Mouse (Mus musculus) left cerebral cortex, postnatal 36 days (tissue): ENCODE results near the gene Mus81. TPM values are rescaled to one million over a fixed set of nuclear protein-coding genes. Genes with fewer than 3 reads are reported as not detected.

Experiments
- DNase-seq, 2 experiments: peaks; one replicate each; pipeline ENCODE4 v3.0.0; 2021 to 2022; ENCODE audit warnings: low spot score in 2 of 2, mixed read lengths in 1 of 2
- intact Hi-C: fragments of 180-260 bp; cut with DNase I; formaldehyde crosslinking; loops from one replicate; pipeline ENCODE4 v1.15.1; 2025
- total RNA-seq, 2 experiments: library from RNA; stranded (reverse); gene quantifications; 2 replicates each; pipeline ENCODE4 v1.2.3; 2021

Gene Mus81
- 10 to 100 TPM; 30.5 to 31.1 TPM for total RNA-seq

- peak; percentile 90 to 91 for DNase-seq
Measured at GRCm38 (mm10) chr19:5487768-5488550, at the start of gene Mus81. Mus81 (minus strand) TSS chr19:5488402.

GRCm38 (mm10) chr19:5532520-5532919, 44.3 kb upstream of the Mus81 start:
- intact Hi-C loops: no loop called here
- no peak for DNase-seq

More at GRCm38 (mm10) chr19:5487768-5488550, at the start of gene Mus81:
- intact Hi-C loops: loop anchor here (1.0 to 2.0 kb wide), 3 partner anchors 25 to 63 kb away; partner anchors contain the start of genes AI837181, Ccdc85b and Drap1

GRCm38 (mm10) chr19:5530138-5530524, 41.9 kb upstream of the Mus81 start:
- DNase-seq: no peak
- intact Hi-C loops: no loop called here

- intact Hi-C loops: loop anchor here (1.0 kb wide), 1 partner anchor 38 kb away; no protein-coding TSS in a partner anchor
- DNase-seq: peak; percentile 87 to 92
Measured at GRCm38 (mm10) chr19:5529325-5530137, 41.3 kb upstream of the Mus81 start.

GRCm38 (mm10) chr19:5525204-5525603, 37.0 kb upstream of the Mus81 start:
- no peak for DNase-seq
- intact Hi-C loops: no loop called here

GRCm38 (mm10) chr19:5518721-5519120, 30.5 kb upstream of the Mus81 start:
- DNase-seq: no peak
- intact Hi-C loops: no loop called here

- intact Hi-C loops: no loop called here
Measured at GRCm38 (mm10) chr19:5516906-5517505, 28.8 kb upstream of the Mus81 start.

GRCm38 (mm10) chr19:5515840-5516777, 27.9 kb upstream of the Mus81 start:
- no peak for DNase-seq
- intact Hi-C loops: no loop called here

More at GRCm38 (mm10) chr19:5516906-5517505, 28.8 kb upstream of the Mus81 start:
- no peak for DNase-seq

- DNase-seq: no peak
Measured at GRCm38 (mm10) chr19:5513005-5513349, 24.8 kb upstream of the Mus81 start.

GRCm38 (mm10) chr19:5512091-5513004, 24.1 kb upstream of the Mus81 start:
- no peak for DNase-seq
- intact Hi-C loops: no loop called here

More at GRCm38 (mm10) chr19:5513005-5513349, 24.8 kb upstream of the Mus81 start:
- intact Hi-C loops: no loop called here

GRCm38 (mm10) chr19:5511074-5511632, 23.0 kb upstream of the Mus81 start:
- DNase-seq: no peak
- intact Hi-C loops: loop anchor here (2.0 kb wide), 1 partner anchor 20 kb away; the partner anchor contains the start of gene Cfl1

- intact Hi-C loops: loop anchor here (2.0 kb wide), 1 partner anchor 20 kb away; the partner anchor contains the start of gene Cfl1
- DNase-seq: peak; percentile 97 to 98
Measured at GRCm38 (mm10) chr19:5510031-5511026, 22.1 kb upstream of the Mus81 start, which contains the start of gene Snx32. Snx32 (minus strand) TSS chr19:5510538.

GRCm38 (mm10) chr19:5503687-5504086, 15.5 kb upstream of the Mus81 start, which contains the start of gene 1700020D05Rik:
1700020D05Rik (minus strand) TSS chr19:5503787.
- no peak for DNase-seq
- intact Hi-C loops: no loop called here

GRCm38 (mm10) chr19:5500330-5500875, 12.2 kb upstream of the Mus81 start:
- intact Hi-C loops: no loop called here
- no peak for DNase-seq

GRCm38 (mm10) chr19:5496052-5496370, 7.8 kb upstream of the Mus81 start:
- no peak for DNase-seq
- intact Hi-C loops: no loop called here
